Mouse (Mus musculus) heart, adult 2 months (tissue): ENCODE results near the gene Nr1d2. TPM values are rescaled to one million over a fixed set of nuclear protein-coding genes. Genes with fewer than 3 reads are reported as not detected.
"Not testable (repeated sequence)": the region's sequence is repeated elsewhere in the genome, so short reads cannot be mapped to it uniquely, and the experiment has no call there.

Source experiments
- DNase-seq, 2 experiments: peaks; one replicate each; pipeline ENCODE4 v3.0.0; 2021
- H3K27ac ChIP-seq: fragments of 200-600 bp; 2 replicates; pipeline ENCODE4 v1.8.1; 2022
- H3K27me3 ChIP-seq: fragments of 200-500 bp; 2 replicates; pipeline ENCODE4 v1.6.1; 2012; ENCODE audit warnings: mild to moderate bottlenecking, low read length, inconsistent platforms, mixed read lengths; ENCODE audit not compliant: control insufficient read depth, insufficient read depth
- H3K36me3 ChIP-seq: fragments of 200-500 bp; 2 replicates; pipeline ENCODE4 v1.6.1; 2012; ENCODE audit warnings: low read length, inconsistent platforms; ENCODE audit not compliant: control insufficient read depth, insufficient read depth
- H3K4me1 ChIP-seq: fragments of 200-500 bp; 2 replicates; pipeline ENCODE4 v1.6.1; 2011; ENCODE audit warnings: low read length; ENCODE audit not compliant: control insufficient read depth, insufficient read depth
- H3K4me3 ChIP-seq: fragments of 200-600 bp; 2 replicates; pipeline ENCODE4 v1.8.1; 2022
- H3K79me2 ChIP-seq: fragments of 200-500 bp; replicated peaks from 2 replicates; pipeline ENCODE4 v1.6.1; 2012; ENCODE audit warnings: mild to moderate bottlenecking, inconsistent platforms, low read length, moderate library complexity, mixed read lengths; ENCODE audit not compliant: control insufficient read depth, insufficient read depth
- H3K9ac ChIP-seq: fragments of 200-500 bp; 2 replicates; pipeline ENCODE4 v1.6.1; 2012; ENCODE audit warnings: low read depth, mild to moderate bottlenecking, control low read depth, inconsistent platforms, low read length, mixed read lengths
- CTCF ChIP-seq: fragments of 200-600 bp; IDR thresholded peaks from 2 replicates; pipeline ENCODE4 v1.8.1; 2022; ENCODE audit warnings: antibody characterized with exemption, mild to moderate bottlenecking, moderate library complexity
- EP300 ChIP-seq: fragments of 200-500 bp; IDR thresholded peaks from 2 replicates; pipeline ENCODE4 v1.6.1; 2011; ENCODE audit warnings: low read depth, low read length, control low read depth; ENCODE audit not compliant: insufficient read depth
- POLR2A ChIP-seq: fragments of 200-500 bp; IDR thresholded peaks from 2 replicates; pipeline ENCODE4 v1.6.1; 2011; ENCODE audit warnings: mild to moderate bottlenecking, low read depth, low read length, control low read depth; ENCODE audit not compliant: insufficient read depth
- WGBS: fragments of 180-500 bp; shearing (Covaris S2); methylation state at CpG from one replicate; pipeline ENCODE4 v1.1.7; 2018; 5-methylcytosine and 5-hydroxymethylcytosine counted together
- intact Hi-C: fragments of 180-260 bp; cut with DNase I; formaldehyde crosslinking; loops from one replicate; pipeline ENCODE4 v1.15.1; 2025
- polyA plus RNA-seq: library from polyadenylated mRNA; depleted of rRNA; stranded (reverse); fragments of >200 nt; gene quantifications from 2 replicates; pipeline ENCODE4 v1.2.3, GENCODE M21; 2012
- total RNA-seq, 2 experiments: library from RNA; stranded (reverse); gene quantifications; 2 replicates each; pipeline ENCODE4 v1.2.3; 2021

Nr1d2 gene
- total and polyA plus RNA-seq, 3 experiments, result 17.3 to 104 (median 32.3) TPM

DNA sequence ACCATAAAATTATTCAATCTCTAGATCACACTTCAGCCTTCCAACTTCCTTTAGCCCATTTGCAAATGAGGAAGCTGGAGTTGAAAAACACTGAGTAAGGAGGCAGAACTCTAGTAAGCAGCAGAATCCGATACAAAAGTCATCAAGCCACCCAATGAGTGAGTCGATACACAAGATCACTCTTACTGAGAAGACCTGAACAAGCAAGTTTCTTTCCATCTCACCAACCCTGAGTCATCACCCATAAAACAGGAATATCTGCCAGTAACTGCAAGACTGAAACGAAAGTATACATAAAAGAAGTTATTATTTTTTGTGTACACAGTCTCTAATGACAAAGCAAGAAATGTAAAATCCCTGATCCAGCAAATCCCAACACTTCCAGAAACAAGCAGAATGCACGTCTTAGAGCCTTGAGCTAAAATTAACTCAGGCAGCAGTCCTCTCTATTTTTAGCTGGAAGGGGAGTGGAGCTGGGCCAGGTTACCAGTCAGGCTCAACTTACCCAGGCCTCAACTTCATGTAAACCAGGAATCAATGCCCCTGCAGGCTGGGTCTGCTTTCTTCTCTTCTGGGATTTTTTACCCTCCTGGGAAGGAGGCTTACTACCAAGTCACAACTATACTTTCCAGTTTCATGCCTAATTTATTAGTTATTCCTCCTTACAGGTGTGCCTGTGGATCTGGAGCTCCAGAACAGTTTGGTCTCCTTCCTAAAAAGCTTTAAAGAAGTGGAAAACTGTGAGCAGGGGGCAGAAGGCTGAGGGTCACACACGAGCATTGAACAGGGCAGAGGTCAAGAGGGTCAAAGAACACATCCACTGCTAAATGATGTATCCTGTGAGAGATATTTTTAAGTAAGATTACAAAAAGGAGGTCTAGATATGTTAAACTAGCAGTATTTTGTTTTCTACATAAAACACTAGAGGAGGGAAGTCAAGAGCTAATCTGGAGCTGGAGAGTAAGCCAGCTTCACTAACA, 4.7 kb downstream of the Nr1d2 start:
- H3K27me3 ChIP-seq, result no peaks in the 10 kb centered on the region
- H3K36me3 ChIP-seq, result peaks cover 35% of the 10 kb centered on the region
- H3K79me2 ChIP-seq, result peaks cover 8% of the 10 kb centered on the region
- peak overlapping the region; percentile 9; the same call in 1 of the 2 replicates for H3K4me3 ChIP-seq
- peak overlapping the region; percentile 78 for H3K27ac ChIP-seq
- peak in 1 of 2 experiments; percentile 48 for DNase-seq
- WGBS, result 15% methylated on average over 5 of the region's 5 CpGs
- TF ChIP-seq CTCF (no peak), POLR2A (no peak), EP300 (no peak)
- peak overlapping the region; percentile 47; the same call in 1 of the 2 replicates for H3K9ac ChIP-seq
- H3K4me1 ChIP-seq, result peaks cover 16% of the 10 kb centered on the region
- intact Hi-C loops, result no loop called here

DNA sequence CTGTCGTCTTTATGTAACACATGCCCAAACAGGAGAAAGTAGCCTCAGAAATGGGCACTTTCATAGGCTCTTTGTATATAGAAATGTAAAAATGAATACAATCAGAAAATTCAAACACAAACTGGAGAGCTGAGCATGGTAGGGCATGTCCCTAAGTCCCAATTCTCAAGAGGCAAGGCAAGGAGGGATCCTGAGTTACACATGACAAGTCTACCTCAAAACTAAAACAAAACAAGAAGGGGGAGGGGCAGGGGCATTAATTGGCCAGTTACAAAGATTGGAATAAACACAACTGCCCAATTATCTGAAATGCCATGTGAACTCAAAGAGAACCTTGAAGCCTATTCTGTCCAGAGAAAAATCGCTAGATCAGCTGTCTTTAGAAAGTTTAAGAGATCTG, 5.9 kb downstream of the Nr1d2 start:
- no peak overlapping the region for H3K4me3 ChIP-seq
- DNase-seq, result no peak
- peak overlapping the region; percentile 78 for H3K27ac ChIP-seq
- H3K79me2 ChIP-seq, result peaks cover 9% of the 10 kb centered on the region
- peaks cover 35% of the 10 kb centered on the region for H3K36me3 ChIP-seq
- 73% methylated on average over 2 of the region's 2 CpGs for WGBS
- H3K27me3 ChIP-seq, result no peaks in the 10 kb centered on the region
- H3K9ac ChIP-seq, result no peak overlapping the region
- TF ChIP-seq POLR2A (no peak), CTCF (no peak), EP300 (no peak)
- intact Hi-C loops, result no loop called here
- H3K4me1 ChIP-seq, result peaks cover 16% of the 10 kb centered on the region

DNA sequence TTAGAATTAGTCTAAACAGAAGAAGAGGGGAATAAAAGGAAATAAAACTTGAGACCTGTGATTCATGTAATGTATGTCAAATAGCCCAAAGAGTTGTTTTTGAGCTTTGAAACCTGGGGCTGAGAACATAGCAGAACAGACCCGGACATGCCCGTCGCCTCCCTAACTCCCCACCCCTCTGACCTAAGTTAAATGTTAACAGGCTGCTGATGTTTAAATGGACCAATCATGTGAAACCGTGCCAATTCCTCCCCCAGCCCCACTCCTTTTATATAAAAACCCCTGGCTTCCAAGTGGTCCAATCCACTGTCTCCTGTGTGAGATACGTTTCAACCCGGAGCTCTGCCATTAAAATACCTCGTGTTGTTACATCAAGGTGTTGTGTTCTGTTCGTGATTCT, 7.1 kb downstream of the Nr1d2 start:
- Histone ChIP-seq H3K36me3 (peaks cover 31% of the 10 kb centered on the region), H3K4me1 (peaks cover 16% of the 10 kb centered on the region), H3K79me2 (peaks cover 11% of the 10 kb centered on the region)
- WGBS, result 86% methylated on average over 8 of the region's 8 CpGs
- DNase-seq, intact Hi-C loops, H3K4me3 ChIP-seq, H3K9ac ChIP-seq, H3K27ac ChIP-seq, H3K27me3 ChIP-seq: not testable (repeated sequence)

DNA sequence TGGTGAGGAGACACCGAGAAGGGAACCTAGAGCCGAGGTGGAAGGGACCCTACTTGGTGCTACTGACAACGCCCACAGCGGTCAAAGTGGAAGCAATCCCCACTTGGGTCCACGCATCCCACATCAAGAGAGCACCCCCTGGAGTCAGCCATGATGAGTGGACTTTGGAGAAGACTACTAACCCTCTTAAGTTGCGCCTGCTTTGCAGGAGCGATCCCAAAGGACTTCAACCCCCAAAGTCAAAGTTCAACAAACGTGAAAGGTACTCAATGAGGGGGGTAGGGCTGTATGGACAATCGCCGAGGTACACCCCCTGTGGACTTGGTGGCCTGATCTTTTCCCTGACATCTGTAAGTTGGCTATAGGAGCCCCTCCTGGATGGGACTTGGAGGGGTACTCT, 9.2 kb downstream of the Nr1d2 start:
- DNase-seq, intact Hi-C loops: not testable (repeated sequence)
- 96% methylated on average over 10 of the region's 10 CpGs for WGBS

DNA sequence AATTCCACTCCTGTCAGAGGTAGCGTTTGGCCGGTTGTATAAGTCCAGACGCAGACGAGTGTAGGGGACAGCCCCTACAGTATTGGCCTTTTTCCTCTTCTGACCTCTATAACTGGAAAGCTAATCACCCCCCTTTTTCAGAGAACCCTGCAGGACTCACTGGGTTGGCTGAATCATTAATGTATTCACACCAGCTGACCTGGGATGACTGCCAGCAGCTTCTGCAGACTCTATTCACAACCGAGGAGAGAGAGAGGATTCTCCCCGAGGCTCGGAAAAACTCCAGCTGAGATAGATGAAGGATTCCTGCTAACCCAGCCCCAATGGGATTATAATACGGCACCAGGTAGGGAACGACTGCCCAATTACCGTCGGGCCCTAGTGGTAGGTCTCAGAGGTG, 12.7 kb downstream of the Nr1d2 start:
- Histone ChIP-seq H3K36me3 (peaks cover 14% of the 10 kb centered on the region), H3K79me2 (peaks cover 15% of the 10 kb centered on the region), H3K9ac (0 out of 2 replicates have a peak overlapping the region, but pooled peaks have one; percentile 38)
- H3K27me3 ChIP-seq, H3K4me1 ChIP-seq, H3K27ac ChIP-seq, intact Hi-C loops, H3K4me3 ChIP-seq: not testable (repeated sequence)
- peak in 1 of 2 experiments; percentile 28 for DNase-seq
- WGBS, result 42% methylated on average over 11 of the region's 11 CpGs

More for the DNA sequence above, 9.2 kb downstream of the Nr1d2 start:
- H3K36me3 ChIP-seq, result peaks cover 29% of the 10 kb centered on the region
- H3K27me3 ChIP-seq, H3K9ac ChIP-seq, H3K4me3 ChIP-seq, H3K27ac ChIP-seq: not testable (repeated sequence)
- H3K79me2 ChIP-seq, result peaks cover 13% of the 10 kb centered on the region
- H3K4me1 ChIP-seq, result peaks cover 14% of the 10 kb centered on the region

DNA sequence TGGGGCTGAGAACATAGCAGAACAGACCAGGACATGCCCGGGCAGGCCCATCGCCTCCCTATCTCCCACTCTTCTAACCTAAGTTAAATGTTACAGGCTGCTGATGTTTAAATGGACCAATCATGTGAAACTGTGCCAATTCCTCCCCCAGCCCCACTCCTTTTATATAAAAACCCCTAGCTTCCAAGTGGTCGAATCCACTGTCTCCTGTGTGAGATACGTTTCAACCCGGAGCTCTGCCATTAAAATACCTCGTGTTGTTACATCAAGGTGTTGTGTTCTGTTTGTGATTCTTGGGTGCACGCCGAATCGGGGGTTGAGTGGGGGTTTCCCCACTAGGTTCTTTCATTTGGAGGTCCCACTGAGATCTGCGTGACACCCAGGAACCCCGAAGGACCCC, 13.5 kb downstream of the Nr1d2 start:
- H3K9ac ChIP-seq, H3K4me1 ChIP-seq, DNase-seq, H3K4me3 ChIP-seq, H3K27me3 ChIP-seq, H3K27ac ChIP-seq, intact Hi-C loops: not testable (repeated sequence)
- Histone ChIP-seq H3K79me2 (peaks cover 16% of the 10 kb centered on the region), H3K36me3 (peaks cover 16% of the 10 kb centered on the region)
- WGBS, result 90% methylated on average over 11 of the region's 11 CpGs
